Mouse (Mus musculus) retina, postnatal 7 days (tissue): Measurements from ENCODE around the gene Gm1043.
A peak's percentile ranks its signal among the peaks of the same experiment; 100 is the strongest.

Experiments used
- DNase-seq: peaks from one replicate; pipeline ENCODE4 v3.0.0-alpha.2; 2012; ENCODE audit warnings: low read depth, low spot score

Gm1043 gene

DNA sequence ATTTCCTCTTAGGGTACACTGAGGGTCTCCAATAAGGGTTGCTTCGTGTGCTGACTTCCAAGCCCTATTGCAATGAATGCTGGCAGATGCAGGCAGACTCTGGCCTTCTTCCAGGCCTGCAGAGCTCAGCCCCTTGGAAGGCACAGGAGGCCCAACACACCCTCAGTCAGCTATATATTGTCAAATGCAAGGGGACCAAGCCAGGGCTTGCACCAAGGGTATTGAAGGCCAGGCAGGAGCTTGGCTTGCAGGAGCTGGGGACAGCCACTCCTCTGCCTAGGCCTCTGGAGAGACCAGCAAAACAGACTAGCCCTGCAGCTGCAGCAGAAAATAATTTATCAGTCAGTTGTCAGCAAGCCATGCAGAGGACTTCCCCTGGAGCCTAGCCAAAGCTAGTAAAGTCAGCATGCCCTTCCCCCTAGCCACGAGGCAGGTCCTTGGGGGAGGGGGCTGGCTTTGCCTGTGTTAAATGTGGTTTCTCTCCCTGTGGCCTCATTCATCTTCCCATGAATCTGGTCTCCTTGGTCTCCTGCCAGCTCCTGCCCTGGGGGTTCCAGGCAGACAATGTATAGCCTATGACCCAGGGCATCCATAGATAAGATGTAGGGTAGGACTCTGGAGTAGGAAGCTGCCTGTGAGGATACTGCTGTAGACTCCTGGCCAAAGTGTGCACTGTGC, 113.0 kb downstream of the Gm1043 start:
- no peak for DNase-seq

DNA sequence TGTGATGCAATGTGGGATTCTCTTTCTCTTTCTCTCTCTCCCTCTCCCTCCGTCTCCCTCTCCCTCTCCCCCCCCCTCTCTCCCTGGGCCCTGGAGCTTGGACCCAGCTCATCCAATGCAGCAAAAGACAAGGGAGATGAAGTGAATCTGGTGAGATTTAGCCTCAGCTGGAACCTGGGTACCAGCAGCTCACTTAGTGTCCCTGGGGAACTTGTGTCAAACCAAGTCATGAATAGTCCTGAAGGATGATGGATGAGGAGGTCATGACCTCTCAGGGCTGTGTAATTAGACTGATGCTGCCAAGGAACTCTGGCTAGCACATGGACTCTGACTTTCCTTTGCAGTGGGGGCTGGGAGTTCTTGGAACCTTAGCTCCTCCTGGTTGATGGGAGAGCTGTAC, 117.1 kb downstream of the Gm1043 start:
- no peak for DNase-seq

- DNase-seq, result no peak
These were observed 119.7 kb downstream of the Gm1043 start for GRCm38 (mm10) chr5:37204886-37205285.

GRCm38 (mm10) chr5:37205420-37205819, 120.2 kb downstream of the Gm1043 start:
- DNase-seq, result no peak

DNA sequence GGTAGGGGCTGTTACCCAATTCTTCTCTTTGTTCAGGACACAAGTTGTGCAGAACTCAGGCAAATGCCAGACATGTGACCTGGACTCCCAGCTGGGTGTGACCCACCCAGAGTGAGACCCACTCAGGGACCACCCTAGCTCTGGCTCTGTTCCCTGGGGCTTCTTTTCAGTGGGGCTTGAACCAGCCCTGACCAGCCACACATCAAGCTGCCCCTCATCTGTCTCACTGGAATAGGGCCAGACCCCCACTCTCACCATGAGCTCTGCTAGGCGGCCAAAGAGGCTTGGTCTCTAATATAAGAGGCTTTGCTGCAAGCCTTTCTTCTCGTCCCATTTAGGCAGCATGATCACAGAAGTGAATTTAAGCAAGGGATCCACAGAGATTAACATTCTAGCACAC, 121.2 kb downstream of the Gm1043 start:
- DNase-seq, result peak; percentile 29

DNA sequence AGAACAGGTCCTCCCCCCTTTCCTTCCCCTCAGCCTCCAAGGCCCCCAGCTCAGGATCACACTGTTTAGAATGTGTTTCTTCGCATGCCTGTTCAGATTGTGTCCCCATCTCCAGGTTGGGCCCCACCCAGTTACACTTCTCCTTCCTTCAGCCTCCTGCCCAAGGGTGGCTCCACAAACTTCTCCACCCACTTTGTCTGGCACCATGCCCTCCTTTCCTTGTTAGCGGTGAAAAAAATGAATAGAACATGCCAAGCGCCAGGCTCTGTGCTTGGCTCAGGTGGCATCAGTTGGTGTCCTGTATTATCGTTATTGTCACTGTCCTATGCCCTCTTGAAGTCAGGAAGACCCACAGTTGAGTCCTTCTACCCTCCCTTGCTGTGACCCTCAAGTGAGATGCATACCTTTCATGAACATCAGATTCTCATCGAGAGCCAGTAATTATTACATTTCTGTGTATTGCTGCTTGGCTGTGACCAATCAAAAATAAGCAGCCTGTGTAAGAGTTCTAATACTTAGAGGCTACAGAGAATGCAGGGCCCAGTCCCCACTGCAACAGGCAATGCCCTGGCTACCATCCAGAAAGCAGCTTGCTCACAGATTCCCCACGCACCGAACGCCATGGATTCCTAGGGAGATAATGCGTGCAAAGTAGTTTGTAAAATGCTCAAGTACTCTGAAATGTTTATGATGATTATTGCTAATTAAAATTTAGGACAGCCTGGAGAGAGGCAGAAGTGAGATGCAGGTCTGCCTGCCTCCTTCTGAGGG, 128.0 kb downstream of the Gm1043 start:
- DNase-seq, result no peak

DNA sequence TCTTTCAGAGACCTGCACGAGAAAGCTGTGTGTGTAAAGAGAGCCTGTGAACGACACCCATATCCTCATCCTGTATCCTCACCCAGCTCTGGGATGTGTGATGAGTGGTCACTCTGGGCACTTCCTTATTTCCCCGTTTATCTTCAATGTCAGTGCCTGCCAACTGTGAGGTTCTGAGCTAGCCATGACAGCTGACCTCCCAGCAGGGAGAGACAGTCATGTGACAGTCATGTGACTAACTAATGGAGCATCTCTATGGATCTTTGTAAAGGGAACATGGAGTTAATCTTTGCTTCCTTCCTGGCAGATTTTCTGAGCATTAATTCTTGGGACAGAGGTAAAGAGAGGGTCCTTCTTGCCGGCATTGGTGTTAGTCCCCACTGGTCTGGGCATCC, 128.5 kb downstream of the Gm1043 start:
- DNase-seq, result no peak

GRCm38 (mm10) chr5:37214614-37215013, 129.4 kb downstream of the Gm1043 start:
- no peak for DNase-seq

GRCm38 (mm10) chr5:37215276-37215675, 130.1 kb downstream of the Gm1043 start:
- no peak for DNase-seq

- DNase-seq, result no peak
These were observed 134.4 kb downstream of the Gm1043 start for GRCm38 (mm10) chr5:37219615-37220014.

- DNase-seq, result no peak
These were observed 135.4 kb downstream of the Gm1043 start for GRCm38 (mm10) chr5:37220575-37220974.

DNA sequence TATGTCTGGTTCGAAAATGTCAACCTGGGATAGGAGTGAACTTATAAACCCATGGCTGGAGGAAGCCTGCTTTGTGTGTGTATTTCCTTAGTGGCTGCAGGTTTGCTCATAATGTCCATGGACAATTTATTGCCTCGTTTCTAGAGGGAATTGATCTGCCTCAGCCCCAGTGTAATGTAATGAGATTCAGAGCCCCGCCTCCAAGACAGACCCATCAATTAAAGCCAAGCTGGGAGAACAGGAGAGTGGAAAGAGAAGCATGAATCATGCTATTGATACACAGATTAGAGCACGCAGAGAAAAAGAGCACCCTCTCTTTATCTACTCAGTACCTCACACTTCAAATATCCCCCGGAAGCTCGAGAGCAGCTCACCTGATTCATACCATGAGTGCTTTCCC, 136.4 kb downstream of the Gm1043 start:
- no peak for DNase-seq

DNA sequence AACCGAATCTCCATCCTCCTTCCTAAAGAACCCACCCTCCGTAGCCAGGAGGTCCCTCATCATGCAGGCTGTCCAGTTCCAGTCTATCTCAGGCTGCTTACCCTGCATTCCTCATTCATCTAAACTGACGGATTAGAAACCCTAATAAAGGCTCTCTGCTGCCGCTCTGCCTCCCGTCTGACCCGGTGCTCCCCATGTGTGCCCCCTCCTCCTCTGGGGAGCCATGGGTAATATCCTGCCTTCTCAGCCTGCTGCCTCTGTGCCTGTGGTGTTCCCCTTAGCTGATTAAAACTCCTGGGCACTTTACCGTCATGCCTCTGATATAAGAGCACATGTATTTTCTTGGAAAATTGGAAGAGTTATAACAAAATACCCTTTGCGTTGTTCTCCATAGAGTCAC, 137.1 kb downstream of the Gm1043 start:
- no peak for DNase-seq

DNA sequence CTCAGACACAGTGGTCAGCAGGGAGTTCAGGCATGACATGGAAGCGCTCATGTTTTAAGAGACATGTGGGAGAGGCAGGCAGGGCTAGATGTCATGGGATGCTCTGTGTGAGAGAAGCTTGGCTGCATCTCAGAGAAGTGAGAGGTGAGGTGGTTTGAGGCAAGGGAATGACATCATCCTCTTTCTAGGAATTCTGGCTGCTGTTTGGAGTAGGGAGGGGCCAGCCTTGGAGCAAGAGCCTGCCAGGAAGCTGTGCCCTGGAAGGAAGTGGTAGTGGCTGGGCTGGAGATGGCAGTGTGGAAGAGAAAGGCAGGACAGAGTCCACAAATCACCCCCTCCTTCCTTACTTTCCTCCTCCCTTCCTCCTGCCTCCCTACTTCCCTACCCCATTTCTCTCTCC, 140.5 kb downstream of the Gm1043 start:
- no peak for DNase-seq

DNA sequence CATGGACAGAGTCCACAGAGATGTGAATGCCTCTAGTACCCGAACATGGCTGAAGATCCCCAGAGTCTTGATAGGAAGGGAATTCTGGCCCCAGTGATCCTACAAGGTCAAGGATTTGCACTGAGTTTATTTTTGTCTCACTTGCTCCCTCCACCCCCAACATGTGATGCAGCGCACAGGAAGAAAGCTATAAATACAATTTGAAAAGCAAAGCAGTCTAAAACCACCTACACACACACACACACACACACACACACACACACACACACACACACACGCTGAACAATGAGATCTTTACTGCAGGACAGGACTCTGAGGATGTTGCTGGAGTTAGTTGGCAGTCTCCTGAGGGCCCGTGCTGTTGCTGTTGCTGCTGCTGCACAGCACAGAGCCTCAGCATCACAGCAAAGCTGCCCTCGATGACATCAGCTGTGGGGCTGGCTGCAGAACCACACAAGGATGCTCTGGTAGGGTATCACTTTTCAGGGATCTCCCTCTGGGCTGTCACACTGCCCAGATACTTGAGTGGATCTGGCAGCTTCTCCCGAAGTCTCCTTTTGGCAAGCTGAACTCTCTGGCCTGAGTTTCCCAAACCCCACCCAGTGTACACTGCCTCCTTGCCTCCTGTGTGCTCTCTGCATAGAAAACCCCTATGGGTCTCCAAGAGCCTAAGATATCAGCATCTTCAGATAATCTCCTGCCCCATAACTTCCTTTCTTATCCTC, 142.9 kb downstream of the Gm1043 start:
- no peak for DNase-seq

DNA sequence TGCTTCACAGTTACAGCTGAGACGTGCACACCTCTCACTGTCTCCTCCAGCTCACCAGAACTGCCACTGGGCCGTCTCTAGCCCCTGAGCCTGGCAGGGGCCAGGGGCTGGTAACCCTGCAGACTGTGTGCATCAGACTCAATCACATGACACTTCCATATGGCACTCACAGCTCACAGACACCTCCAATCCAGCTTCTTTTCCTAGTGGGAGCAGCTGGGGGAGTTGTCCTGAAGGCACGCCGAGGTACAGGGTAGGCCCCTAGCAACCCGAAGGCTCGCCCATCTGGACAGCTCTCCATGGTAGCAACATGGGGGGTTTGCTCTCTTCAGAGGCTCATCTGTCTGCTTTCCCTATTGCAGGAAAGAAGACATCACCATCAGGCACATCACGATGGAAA, 143.7 kb downstream of the Gm1043 start:
- no peak for DNase-seq

DNA sequence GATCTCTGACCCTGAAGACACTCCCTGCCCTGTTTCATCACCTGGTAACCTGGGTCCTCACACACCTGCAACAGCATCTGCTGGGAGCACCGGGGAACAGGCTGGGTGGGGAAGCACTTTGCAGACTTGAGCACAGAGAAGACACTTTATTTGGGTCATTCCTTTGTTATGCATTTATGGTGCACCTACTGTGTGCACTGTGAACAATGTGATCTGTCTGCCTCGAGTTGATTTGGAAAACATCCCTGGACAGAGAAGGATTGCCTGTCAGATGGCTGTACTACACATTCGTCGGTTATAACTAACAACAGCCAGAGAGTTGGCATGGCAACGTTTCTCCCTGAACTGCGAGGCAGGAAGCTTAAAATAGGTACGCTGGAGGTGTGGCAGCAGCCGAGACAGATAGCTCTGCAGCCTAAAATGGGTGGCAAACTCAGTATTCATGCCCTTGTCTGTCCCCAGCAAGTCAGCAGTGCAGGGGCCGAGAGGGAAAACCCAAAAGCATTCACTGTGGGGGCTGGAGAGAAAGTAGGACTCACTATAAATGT, 147.9 kb downstream of the Gm1043 start:
- DNase-seq, result no peak

DNA sequence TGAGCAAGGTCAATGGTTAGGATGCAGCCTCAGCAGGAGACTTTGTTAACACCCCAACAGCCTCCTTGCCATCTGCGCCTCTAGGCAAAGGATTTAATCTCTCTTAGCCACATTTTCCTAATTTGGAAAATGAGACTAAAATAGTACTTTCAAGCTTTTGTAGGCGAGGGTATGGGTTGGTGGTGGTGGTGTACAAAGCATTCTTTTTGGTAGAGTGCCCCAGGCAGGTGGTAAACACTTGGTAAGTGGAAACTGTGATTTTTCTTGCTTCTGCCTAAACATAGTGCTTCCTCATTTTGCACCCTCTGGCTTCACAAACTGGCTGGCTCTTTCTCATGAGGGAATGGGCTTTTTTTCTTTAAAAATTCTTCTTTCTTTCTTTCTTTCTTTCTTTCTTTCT, 153.5 kb downstream of the Gm1043 start:
- DNase-seq, result no peak

- DNase-seq, result no peak
These were observed 155.4 kb downstream of the Gm1043 start for GRCm38 (mm10) chr5:37240550-37240949.

GRCm38 (mm10) chr5:37241224-37241623, 156.1 kb downstream of the Gm1043 start:
- no peak for DNase-seq

GRCm38 (mm10) chr5:37241651-37242151, 156.5 kb downstream of the Gm1043 start, which contains the start of gene Crmp1:
TSS of gene Crmp1 (plus strand) at chr5:37241940.
- peak; percentile 84 for DNase-seq
